Mouse (Mus musculus): ENCODE measurements around the gene Nf2. TPM values are rescaled to one million over a fixed set of nuclear protein-coding genes. Genes with fewer than 3 reads are reported as not detected.

The Nf2 gene
- polyA plus RNA-seq, 1 experiment from 2014 or later: 72.9 TPM

DNA sequence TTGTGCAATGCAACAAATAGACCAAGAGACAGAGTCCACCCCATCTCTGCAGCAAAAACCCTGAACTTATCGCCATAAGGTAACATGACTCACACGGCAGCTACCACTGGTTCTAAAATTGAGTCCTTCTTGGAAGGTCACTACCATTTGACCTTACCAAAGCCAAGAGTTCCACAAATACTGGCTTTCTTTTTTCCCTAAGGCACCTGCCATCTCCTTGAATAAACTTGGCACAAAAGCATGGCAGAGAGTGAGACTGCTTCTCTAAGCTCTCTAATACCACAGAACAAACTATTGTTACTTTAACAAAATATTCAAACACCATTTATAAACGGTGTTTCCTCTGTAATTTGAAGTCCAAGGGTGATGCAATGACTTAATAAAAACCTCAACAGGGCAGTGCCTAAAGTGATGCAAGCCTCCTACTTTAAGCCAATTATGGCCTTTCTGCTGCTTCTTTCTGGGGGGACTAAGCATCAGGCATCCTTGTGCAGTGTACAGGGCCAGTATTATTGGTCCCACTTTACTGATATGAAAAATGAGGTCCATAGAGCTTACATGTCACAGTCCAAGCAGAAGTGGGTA, 8.3 kb downstream of the Nf2 start:
- H3K9me3 ChIP-seq (ENCODE audit: control insufficient read depth, low read length): no peaks in the 10 kb centered on the region
- no peak overlapping the region for H3K4me3 ChIP-seq (replicated peaks; ENCODE audit: low read length)
- ATAC-seq: no peak
- WGBS: 84% methylated on average over 3 of the region's 3 CpGs
- H3K36me3 ChIP-seq (ENCODE audit: control insufficient read depth, insufficient read depth): no peaks in the 10 kb centered on the region
- no peak overlapping the region for H3K27ac ChIP-seq (ENCODE audit: low read length)
- no peaks in the 10 kb centered on the region for H3K4me1 ChIP-seq (replicated peaks; ENCODE audit: control insufficient read depth, insufficient read depth, low read length)
- H3K27me3 ChIP-seq (replicated peaks; ENCODE audit: control insufficient read depth, insufficient read depth, low read length): no peaks in the 10 kb centered on the region
- H3K9ac ChIP-seq (replicated peaks; ENCODE audit: low read depth, low read length): no peak overlapping the region
- H3K4me2 ChIP-seq (ENCODE audit: low read length): no peak overlapping the region

DNA sequence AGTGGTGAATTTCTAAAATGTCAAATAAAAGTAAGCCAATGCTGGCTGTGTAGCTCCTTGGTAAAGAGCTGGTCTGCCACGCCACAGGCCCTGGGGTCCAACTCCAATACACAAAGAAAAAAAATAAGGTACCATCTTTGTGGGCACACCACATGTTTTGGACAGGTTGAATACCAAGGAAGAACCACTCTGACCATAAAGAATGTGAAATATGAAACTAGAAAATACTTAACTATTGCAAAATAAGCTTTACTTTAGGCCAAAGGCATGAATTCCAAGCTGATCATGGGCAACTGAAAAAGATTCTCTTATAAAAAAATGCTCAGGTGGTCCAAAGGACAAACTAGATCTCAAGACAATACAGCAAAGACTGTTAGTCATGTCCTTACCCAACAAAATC, 11.1 kb downstream of the Nf2 start:
- H3K36me3 ChIP-seq (ENCODE audit: control insufficient read depth, insufficient read depth): no peaks in the 10 kb centered on the region
- H3K9ac ChIP-seq (replicated peaks; ENCODE audit: low read depth, low read length): no peak overlapping the region
- no peaks in the 10 kb centered on the region for H3K9me3 ChIP-seq (ENCODE audit: control insufficient read depth, low read length)
- no peaks in the 10 kb centered on the region for H3K27me3 ChIP-seq (replicated peaks; ENCODE audit: control insufficient read depth, insufficient read depth, low read length)
- no peaks in the 10 kb centered on the region for H3K4me1 ChIP-seq (replicated peaks; ENCODE audit: control insufficient read depth, insufficient read depth, low read length)
- 88% methylated on average over 1 of the region's 1 CpGs for WGBS
- H3K27ac ChIP-seq (ENCODE audit: low read length): no peak overlapping the region
- no peak overlapping the region for H3K4me3 ChIP-seq (replicated peaks; ENCODE audit: low read length)
- ATAC-seq: no peak
- no peak overlapping the region for H3K4me2 ChIP-seq (ENCODE audit: low read length)

DNA sequence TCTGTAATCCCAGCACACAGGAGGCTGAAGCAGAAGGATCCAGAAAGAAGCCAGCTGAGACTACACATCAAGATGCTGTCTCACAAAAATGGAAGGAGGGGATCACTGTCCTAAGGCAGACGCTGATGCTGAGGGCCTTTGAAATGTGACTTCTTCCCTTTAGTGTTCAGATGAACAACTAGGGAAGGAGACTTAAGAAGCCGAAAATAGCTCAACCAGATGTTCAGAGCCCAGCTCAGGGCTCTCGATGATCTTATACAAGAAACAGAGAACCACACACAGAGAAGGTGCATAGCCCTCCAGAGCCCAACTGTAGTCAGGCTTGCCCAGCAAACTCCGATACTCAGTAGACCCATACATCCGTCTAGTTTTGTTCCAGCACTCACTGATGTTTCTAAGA, 12.0 kb downstream of the Nf2 start:
- ATAC-seq: no peak
- no peak overlapping the region for H3K4me3 ChIP-seq (replicated peaks; ENCODE audit: low read length)
- no peaks in the 10 kb centered on the region for H3K36me3 ChIP-seq (ENCODE audit: control insufficient read depth, insufficient read depth)
- no peak overlapping the region for H3K4me2 ChIP-seq (ENCODE audit: low read length)
- H3K27me3 ChIP-seq (replicated peaks; ENCODE audit: control insufficient read depth, insufficient read depth, low read length): no peaks in the 10 kb centered on the region
- H3K9ac ChIP-seq (replicated peaks; ENCODE audit: low read depth, low read length): no peak overlapping the region
- H3K27ac ChIP-seq (ENCODE audit: low read length): no peak overlapping the region
- no peaks in the 10 kb centered on the region for H3K4me1 ChIP-seq (replicated peaks; ENCODE audit: control insufficient read depth, insufficient read depth, low read length)
- H3K9me3 ChIP-seq (ENCODE audit: control insufficient read depth, low read length): no peaks in the 10 kb centered on the region
- WGBS: 79% methylated on average over 5 of the region's 5 CpGs

DNA sequence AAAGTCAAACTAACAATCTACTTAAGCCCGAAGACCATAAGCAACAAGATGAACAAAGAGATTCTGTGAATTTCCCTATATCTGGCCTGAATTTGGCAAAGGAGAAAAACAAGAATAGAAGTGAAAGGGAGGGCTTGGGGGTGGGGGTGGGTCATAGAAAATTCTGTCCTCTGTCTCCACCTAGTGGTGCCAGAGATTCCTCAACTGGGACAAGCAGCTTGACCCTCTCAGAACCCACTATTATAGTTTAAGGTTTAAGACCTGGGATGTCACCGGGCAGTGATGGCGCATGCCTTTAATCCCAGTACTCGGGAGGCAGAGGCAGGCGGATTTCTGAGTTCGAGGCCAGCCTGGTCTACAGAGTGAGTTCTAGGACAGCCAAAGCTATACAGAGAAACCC, 12.6 kb downstream of the Nf2 start:
- Histone ChIP-seq H3K4me2 (ENCODE audit: low read length) (no peak overlapping the region), H3K36me3 (ENCODE audit: control insufficient read depth, insufficient read depth) (no peaks in the 10 kb centered on the region), H3K9me3 (ENCODE audit: control insufficient read depth, low read length) (no peaks in the 10 kb centered on the region), H3K27ac (ENCODE audit: low read length) (no peak overlapping the region), H3K9ac (replicated peaks; ENCODE audit: low read depth, low read length) (no peak overlapping the region), H3K4me1 (replicated peaks; ENCODE audit: control insufficient read depth, insufficient read depth, low read length) (no peaks in the 10 kb centered on the region), H3K4me3 (replicated peaks; ENCODE audit: low read length) (no peak overlapping the region), H3K27me3 (replicated peaks; ENCODE audit: control insufficient read depth, insufficient read depth, low read length) (no peaks in the 10 kb centered on the region)
- ATAC-seq: no peak
- WGBS: 68% methylated on average over 6 of the region's 6 CpGs

DNA sequence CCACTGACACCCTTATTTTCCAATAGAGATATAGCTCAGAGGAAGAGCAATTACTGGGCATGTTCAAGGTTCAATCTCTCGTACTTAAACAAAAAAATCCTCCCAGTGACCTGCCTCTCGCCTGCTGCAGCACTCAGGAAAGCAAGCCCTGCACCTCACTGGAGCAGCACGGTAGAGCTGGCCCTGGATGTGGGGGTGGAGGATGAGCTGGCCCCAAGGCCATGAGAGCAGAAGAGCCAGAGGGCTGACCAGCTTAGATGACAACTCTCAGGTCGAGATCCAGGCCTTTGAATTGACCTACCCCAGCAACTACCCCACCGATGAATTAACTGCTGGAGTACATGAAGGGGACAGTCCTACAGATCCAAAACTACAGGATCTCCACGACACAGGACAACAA, 13.9 kb downstream of the Nf2 start:
- Histone ChIP-seq H3K4me2 (ENCODE audit: low read length) (no peak overlapping the region), H3K4me1 (replicated peaks; ENCODE audit: control insufficient read depth, insufficient read depth, low read length) (no peaks in the 10 kb centered on the region), H3K27me3 (replicated peaks; ENCODE audit: control insufficient read depth, insufficient read depth, low read length) (no peaks in the 10 kb centered on the region), H3K27ac (ENCODE audit: low read length) (no peak overlapping the region), H3K9ac (replicated peaks; ENCODE audit: low read depth, low read length) (no peak overlapping the region), H3K4me3 (replicated peaks; ENCODE audit: low read length) (no peak overlapping the region), H3K9me3 (ENCODE audit: control insufficient read depth, low read length) (no peaks in the 10 kb centered on the region), H3K36me3 (ENCODE audit: control insufficient read depth, insufficient read depth) (no peaks in the 10 kb centered on the region)
- no peak for ATAC-seq
- WGBS: 86% methylated on average over 6 of the region's 6 CpGs

DNA sequence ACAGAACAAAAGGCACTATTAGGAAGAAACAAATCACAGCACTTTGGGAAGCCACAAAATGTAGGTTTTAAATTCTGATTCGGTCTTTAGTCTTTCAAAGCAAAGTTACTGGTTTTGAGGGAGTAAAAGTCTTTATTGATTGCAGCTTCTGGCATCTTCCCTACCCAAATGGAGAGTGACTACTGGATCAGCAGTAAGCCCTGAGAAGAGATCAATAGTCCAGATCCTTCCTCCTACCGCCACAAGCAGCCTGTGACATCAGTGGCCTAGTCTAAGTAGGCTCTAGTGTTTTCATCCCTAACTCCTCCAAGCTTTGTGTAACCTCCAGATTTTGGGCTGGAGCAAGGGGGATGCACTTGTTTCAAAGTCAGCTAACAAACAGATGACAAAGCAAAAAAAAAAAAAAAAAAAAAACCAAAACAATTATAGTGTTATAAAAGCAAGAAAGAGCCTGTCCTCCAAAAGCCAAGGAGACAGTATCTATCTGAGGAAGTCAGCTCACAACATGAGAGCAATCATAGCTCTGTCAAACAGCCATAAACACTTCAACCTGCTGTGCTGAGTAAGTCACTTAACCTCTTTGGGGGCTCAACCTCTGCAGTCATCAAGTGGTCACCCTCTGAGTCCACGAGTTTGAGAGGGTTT, 15.9 kb downstream of the Nf2 start:
- H3K36me3 ChIP-seq (ENCODE audit: control insufficient read depth, insufficient read depth): no peaks in the 10 kb centered on the region
- no peak overlapping the region for H3K9ac ChIP-seq (replicated peaks; ENCODE audit: low read depth, low read length)
- no peak overlapping the region for H3K4me2 ChIP-seq (ENCODE audit: low read length)
- H3K9me3 ChIP-seq (ENCODE audit: control insufficient read depth, low read length): no peaks in the 10 kb centered on the region
- no peaks in the 10 kb centered on the region for H3K4me1 ChIP-seq (replicated peaks; ENCODE audit: control insufficient read depth, insufficient read depth, low read length)
- no peak for ATAC-seq
- no peaks in the 10 kb centered on the region for H3K27me3 ChIP-seq (replicated peaks; ENCODE audit: control insufficient read depth, insufficient read depth, low read length)
- no peak overlapping the region for H3K27ac ChIP-seq (ENCODE audit: low read length)
- WGBS: 83% methylated on average over 3 of the region's 3 CpGs
- no peak overlapping the region for H3K4me3 ChIP-seq (replicated peaks; ENCODE audit: low read length)

DNA sequence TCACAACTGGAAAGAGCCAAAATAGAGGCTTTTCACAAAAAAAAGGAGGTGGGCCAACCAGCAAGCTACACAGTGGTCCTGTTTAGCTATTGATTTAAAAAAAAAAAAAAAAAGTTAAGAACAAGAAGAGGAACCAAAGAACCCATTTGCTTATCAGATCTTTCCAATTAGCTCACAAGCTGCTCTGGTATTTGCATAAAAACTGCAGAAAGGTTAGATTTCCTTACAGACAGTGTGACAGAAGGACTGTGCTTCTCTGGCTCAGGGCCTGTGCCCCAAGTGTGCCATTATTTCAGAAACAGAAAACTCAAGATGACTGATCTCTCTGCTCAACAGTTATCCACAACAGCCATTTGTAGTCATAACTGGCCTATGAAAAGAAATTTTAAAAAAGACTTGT, 18.3 kb downstream of the Nf2 start:
- ATAC-seq: no peak
- H3K27me3 ChIP-seq (replicated peaks; ENCODE audit: control insufficient read depth, insufficient read depth, low read length): no peaks in the 10 kb centered on the region
- no peaks in the 10 kb centered on the region for H3K36me3 ChIP-seq (ENCODE audit: control insufficient read depth, insufficient read depth)
- H3K4me2 ChIP-seq (ENCODE audit: low read length): no peak overlapping the region
- H3K27ac ChIP-seq (ENCODE audit: low read length): no peak overlapping the region
- H3K9me3 ChIP-seq (ENCODE audit: control insufficient read depth, low read length): no peaks in the 10 kb centered on the region
- no peaks in the 10 kb centered on the region for H3K4me1 ChIP-seq (replicated peaks; ENCODE audit: control insufficient read depth, insufficient read depth, low read length)
- no peak overlapping the region for H3K4me3 ChIP-seq (replicated peaks; ENCODE audit: low read length)
- no peak overlapping the region for H3K9ac ChIP-seq (replicated peaks; ENCODE audit: low read depth, low read length)

DNA sequence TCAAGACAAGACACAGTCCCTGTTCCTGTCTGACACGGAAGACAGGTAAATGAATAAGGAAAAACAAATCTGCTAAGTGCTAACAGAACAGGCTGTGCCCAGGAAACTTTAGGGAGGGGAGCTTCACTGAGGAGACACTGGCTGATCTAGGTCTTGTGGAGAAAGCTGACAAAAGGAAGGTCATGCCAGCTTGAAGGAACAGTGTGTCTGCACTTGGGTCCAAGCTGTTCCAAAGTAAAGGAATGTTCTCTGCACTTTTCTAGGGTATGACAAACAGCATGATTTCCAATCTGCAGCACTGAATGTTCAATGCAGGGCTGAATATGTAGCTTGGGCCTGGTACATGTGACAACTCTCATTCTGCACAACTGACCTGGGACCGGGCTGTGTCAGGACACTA, 21.4 kb downstream of the Nf2 start:
- 88% methylated on average over 2 of the region's 2 CpGs for WGBS
- no peaks in the 10 kb centered on the region for H3K36me3 ChIP-seq (ENCODE audit: control insufficient read depth, insufficient read depth)
- H3K4me1 ChIP-seq (replicated peaks; ENCODE audit: control insufficient read depth, insufficient read depth, low read length): no peaks in the 10 kb centered on the region
- no peak overlapping the region for H3K4me3 ChIP-seq (replicated peaks; ENCODE audit: low read length)
- no peak for ATAC-seq
- H3K27me3 ChIP-seq (replicated peaks; ENCODE audit: control insufficient read depth, insufficient read depth, low read length): no peaks in the 10 kb centered on the region
- H3K9ac ChIP-seq (replicated peaks; ENCODE audit: low read depth, low read length): no peak overlapping the region
- H3K9me3 ChIP-seq (ENCODE audit: control insufficient read depth, low read length): no peaks in the 10 kb centered on the region
- no peak overlapping the region for H3K4me2 ChIP-seq (ENCODE audit: low read length)
- H3K27ac ChIP-seq (ENCODE audit: low read length): no peak overlapping the region

DNA sequence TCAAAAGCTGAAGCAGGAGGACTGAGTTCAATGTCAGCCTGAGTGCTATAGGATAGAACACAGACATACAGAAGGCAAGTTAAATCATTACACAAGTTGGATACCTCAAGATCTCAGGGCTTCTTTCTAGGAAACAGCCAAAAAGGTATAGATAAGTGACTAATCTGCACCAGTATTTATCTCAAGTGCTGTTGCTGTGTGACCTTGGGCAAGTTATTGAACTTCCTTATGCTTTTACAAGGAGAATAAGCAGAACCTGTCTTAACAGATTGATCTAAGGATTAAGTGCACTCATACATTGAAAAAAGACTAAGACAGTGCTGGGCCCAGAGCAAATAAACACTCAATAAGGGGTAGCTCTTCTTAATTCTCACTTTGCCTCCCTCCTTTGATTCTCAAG, 22.0 kb downstream of the Nf2 start:
- Histone ChIP-seq H3K4me3 (replicated peaks; ENCODE audit: low read length) (no peak overlapping the region), H3K4me2 (ENCODE audit: low read length) (no peak overlapping the region), H3K4me1 (replicated peaks; ENCODE audit: control insufficient read depth, insufficient read depth, low read length) (no peaks in the 10 kb centered on the region), H3K36me3 (ENCODE audit: control insufficient read depth, insufficient read depth) (no peaks in the 10 kb centered on the region), H3K9me3 (ENCODE audit: control insufficient read depth, low read length) (no peaks in the 10 kb centered on the region), H3K9ac (replicated peaks; ENCODE audit: low read depth, low read length) (no peak overlapping the region), H3K27me3 (replicated peaks; ENCODE audit: control insufficient read depth, insufficient read depth, low read length) (no peaks in the 10 kb centered on the region), H3K27ac (ENCODE audit: low read length) (no peak overlapping the region)
- no peak for ATAC-seq

All from forebrain, embryonic 16.5 days (tissue).